Mouse (Mus musculus) E14TG2a.4 (cell line): ENCODE data around the gene Fam217b.

Source experiments
- CTCF ChIP-seq: conservative IDR thresholded peaks from 2 replicates; pipeline ENCODE4 v1.5.1; 2014; ENCODE audit warnings: low read length
- NANOG ChIP-seq: IDR thresholded peaks from 2 replicates; pipeline ENCODE4 v1.6.1; 2014; ENCODE audit warnings: borderline replicate concordance, low read length, mixed read lengths

GRCm38 (mm10) chr2:178414261-178415149 is at the start of gene Fam217b, which contains the start of gene Ppp1r3d:
- TF ChIP-seq CTCF (no peak), NANOG (no peak)
